ENCODE assay signal across 20 mouse cellular contexts in genomic region chr9:83569898-83570297, GRCm38 (mm10).
"Had no signal": no experiment of that assay in that cellular context is flagged by ENCODE, and none has a peak within 500 bp of the region (broad histone marks: within the 10 kb centered on the region; RNA-seq: fewer than 3 reads in every experiment).

No protein-coding gene starts in this region.

- H3K36me3 ChIP-seq: kidney, embryonic 15.5 days; liver, embryonic 15.5 days; midbrain, embryonic 10.5 days; midbrain, embryonic 13.5 days had no signal

- H3K27me3 ChIP-seq: kidney, embryonic 15.5 days; liver, embryonic 15.5 days; megakaryocyte, embryonic 14.5 days; midbrain, embryonic 13.5 days had no signal

- H3K27ac ChIP-seq: left cerebral cortex, adult 2 months; liver, embryonic 15.5 days; midbrain, embryonic 10.5 days; midbrain, embryonic 13.5 days had no signal

- H3K4me3 ChIP-seq: kidney, embryonic 15.5 days; left cerebral cortex, adult 2 months; liver, embryonic 15.5 days; megakaryocyte, embryonic 14.5 days; midbrain, embryonic 10.5 days; midbrain, embryonic 13.5 days; myocyte had no signal

- ATAC-seq: intestine, postnatal 0 days; midbrain, embryonic 13.5 days; midbrain, embryonic 16.5 days had no signal

- H3K4me2 ChIP-seq: kidney, embryonic 15.5 days; liver, embryonic 15.5 days; midbrain, embryonic 13.5 days had no signal

- H3K9ac ChIP-seq: kidney, embryonic 15.5 days; liver, embryonic 15.5 days; midbrain, embryonic 13.5 days had no signal

- H3K9me3 ChIP-seq: kidney, embryonic 15.5 days; liver, embryonic 15.5 days; megakaryocyte, embryonic 14.5 days; midbrain, embryonic 10.5 days; midbrain, embryonic 13.5 days had no signal

- DNase-seq: kidney, adult 2 months; kidney, postnatal 10 days; kidney, postnatal 36 days; layer of hippocampus, postnatal 36 days; lung, adult 2 months; lung, postnatal 10 days; lung, postnatal 36 days; retina, postnatal 1 day; right cerebral cortex, postnatal 25 days; thymus, adult 18-20 months; thymus, postnatal 36 days had no signal
